In genomic region chr13:28417431-28417928, GRCm38 (mm10) we compare ENCODE assay signal across 8 mouse cellular contexts.
DNase-seq lines count a peak whose midpoint lies in the region; ATAC-seq lines count a peak whose summit lies in the region.

No protein-coding gene starts in this region.

- peak; percentile 24; the same call in 1 of the 2 replicates for ATAC-seq in forebrain, embryonic 14.5 days

- H3K9me3 ChIP-seq in forebrain, embryonic 14.5 days (replicated peaks; ENCODE audit: control insufficient read depth, low read length): no peaks in the 10 kb centered on the region
- no peaks in the 10 kb centered on the region for H3K9me3 ChIP-seq in hindbrain, embryonic 10.5 days

- no peaks in the 10 kb centered on the region for H3K27me3 ChIP-seq in forebrain, embryonic 14.5 days (replicated peaks; ENCODE audit: control insufficient read depth, insufficient read depth, low read length)
- H3K27me3 ChIP-seq in hindbrain, embryonic 10.5 days (ENCODE audit: insufficient read depth, poor library complexity, severe bottlenecking): no peaks in the 10 kb centered on the region

- peak overlapping the region; percentile 96 for H3K27ac ChIP-seq in forebrain, embryonic 14.5 days (ENCODE audit: low read depth, low read length)
- H3K27ac ChIP-seq in hindbrain, embryonic 10.5 days: peak overlapping the region; percentile 91

- peak overlapping the region; percentile 19 for H3K4me3 ChIP-seq in forebrain, embryonic 14.5 days (ENCODE audit: low read depth, low read length)
- H3K4me3 ChIP-seq in hindbrain, embryonic 10.5 days: peak overlapping the region; percentile 32

- H3K4me1 ChIP-seq in forebrain, embryonic 14.5 days (ENCODE audit: control insufficient read depth, insufficient read depth, low read length): peaks cover 46% of the 10 kb centered on the region
- peaks cover 62% of the 10 kb centered on the region for H3K4me1 ChIP-seq in hindbrain, embryonic 10.5 days (replicated peaks)

- H3K4me2 ChIP-seq in forebrain, embryonic 14.5 days (ENCODE audit: low read length): peak overlapping the region; percentile 49

- DNase-seq in 416B (ENCODE audit: low read depth): peak; percentile 62
- DNase-seq in adrenal gland, postnatal 36 days: peak; percentile 20 to 27
- peak; percentile 84 for DNase-seq in forebrain, embryonic 14.5 days (ENCODE audit: low spot score)
- DNase-seq in hindbrain, embryonic 10.5 days (ENCODE audit: low spot score): peak; percentile 39
- DNase-seq in layer of hippocampus, postnatal 10 days (ENCODE audit: low spot score in 2 of 2): peak; percentile 39 to 54
- peak; percentile 76 for DNase-seq in lung, postnatal 10 days
- peak; percentile 66 to 84 for DNase-seq in right cerebral cortex, postnatal 10 days (ENCODE audit: low spot score in 2 of 2)
- DNase-seq in urinary bladder, postnatal 14 days (ENCODE audit: low spot score): no peak

- H3K9ac ChIP-seq in forebrain, embryonic 14.5 days (ENCODE audit: low read length): peak overlapping the region; percentile 59

- no peaks in the 10 kb centered on the region for H3K36me3 ChIP-seq in forebrain, embryonic 14.5 days (ENCODE audit: control insufficient read depth, insufficient read depth, low read length)
- H3K36me3 ChIP-seq in hindbrain, embryonic 10.5 days: no peaks in the 10 kb centered on the region

- WGBS in forebrain, embryonic 14.5 days: 0% methylated on average over 7 of the region's 7 CpGs
- WGBS in hindbrain, embryonic 10.5 days: 14% methylated on average over 7 of the region's 7 CpGs
